Mouse (Mus musculus) kidney, adult 11 months (tissue): ENCODE measurements around the gene Sae1.
A peak's percentile ranks its signal among the peaks of the same experiment; 100 is the strongest.

Experiments
- DNase-seq: peaks from one replicate; pipeline ENCODE4 v3.0.0; 2022

Sae1 gene

DNA sequence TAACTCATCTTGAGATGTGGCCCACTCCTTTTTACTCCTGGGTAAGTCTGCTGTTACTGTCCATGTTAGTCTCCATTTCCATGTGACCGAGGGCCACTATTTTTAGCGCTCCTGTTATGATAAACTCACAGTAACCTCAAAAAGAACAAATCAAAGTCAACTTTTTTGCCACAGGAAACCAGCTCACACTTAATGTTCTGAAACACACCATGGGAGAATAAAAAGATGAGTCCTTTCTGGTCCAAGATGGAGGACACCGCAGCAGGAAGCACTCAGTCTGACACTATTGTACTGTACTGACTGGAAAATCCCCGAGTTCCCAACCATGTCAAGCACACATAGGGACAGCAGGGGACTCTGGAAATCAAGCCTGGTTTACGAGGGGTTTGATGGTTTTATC is 37.6 kb downstream of the Sae1 start:
- peak; percentile 14 for DNase-seq

DNA sequence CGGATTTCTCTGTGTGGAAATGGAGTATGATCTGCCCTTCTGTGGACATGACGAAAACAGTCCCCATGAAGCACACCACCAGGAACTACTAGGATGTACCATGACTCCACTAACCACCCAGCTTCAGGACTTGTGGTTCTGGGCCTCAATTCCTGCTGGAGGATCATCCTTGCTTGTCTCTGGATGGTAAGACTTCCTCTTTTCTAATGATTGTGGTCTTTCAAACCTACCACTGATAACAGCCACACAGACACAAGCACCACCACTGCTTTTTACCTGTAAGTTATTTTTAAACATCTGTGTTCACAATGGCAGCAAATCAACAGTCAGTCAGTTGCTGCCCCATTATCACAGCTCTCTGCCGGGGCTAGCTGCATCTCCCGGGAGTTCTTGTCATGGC is 42.3 kb downstream of the Sae1 start:
- DNase-seq = no peak

DNA sequence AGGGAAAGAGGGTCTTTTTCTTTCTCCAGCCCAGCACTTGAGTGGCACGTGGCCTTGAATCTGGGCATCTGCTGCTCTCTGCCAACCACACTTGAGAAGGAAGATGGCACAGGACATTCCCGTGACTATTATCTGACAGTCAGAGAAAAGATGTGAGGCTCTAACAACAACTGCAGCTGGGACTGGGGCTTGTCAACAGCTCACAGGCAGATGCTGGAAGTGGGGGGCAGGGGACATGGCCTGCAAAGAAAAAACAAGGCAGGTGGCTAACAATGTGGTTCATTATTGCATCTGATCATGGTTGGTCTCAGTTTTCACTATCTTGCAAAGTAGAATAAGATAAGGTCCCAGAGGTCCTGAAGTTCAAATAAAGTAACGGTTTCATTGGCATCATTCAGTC is 43.0 kb downstream of the Sae1 start:
- DNase-seq = no peak

DNA sequence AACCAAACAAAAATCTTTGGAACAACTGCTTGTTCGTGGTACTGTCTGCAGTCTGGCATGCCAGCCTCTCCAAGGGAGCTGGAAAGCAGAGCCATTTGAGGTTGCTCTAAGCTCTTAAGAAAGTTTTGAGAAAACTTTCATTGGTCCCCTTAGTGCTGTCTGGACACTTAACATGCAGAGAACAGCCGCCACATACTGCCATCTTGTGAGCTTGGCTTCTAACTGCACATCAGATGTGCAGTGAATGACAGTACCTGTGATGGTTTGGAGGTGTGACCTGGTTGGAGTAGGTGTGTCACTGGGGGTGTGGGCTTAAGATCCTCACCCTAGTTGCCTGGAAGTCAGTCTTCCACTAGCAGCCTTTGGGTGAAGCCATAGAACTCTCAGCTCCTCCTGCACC is 49.9 kb downstream of the Sae1 start:
- no peak for DNase-seq

DNA sequence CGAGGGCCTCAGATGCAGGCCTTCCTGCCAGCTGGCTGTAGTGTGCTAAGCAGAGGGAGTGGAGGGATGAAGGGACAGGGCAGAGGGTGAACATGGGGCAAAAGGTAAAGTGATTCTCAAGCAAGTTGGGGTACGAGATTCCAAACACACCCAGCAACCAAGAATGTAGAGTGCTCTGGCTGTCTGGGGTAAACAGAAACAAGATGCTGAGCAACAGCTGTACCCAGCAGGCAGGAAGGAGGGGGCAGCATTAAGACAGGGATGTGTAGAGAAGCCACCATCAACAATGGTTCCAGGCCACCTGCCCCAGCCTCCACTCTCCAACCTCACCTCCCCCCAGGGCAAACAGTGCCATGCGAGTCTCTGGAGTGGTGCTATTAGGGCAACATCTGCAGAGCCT is 58.5 kb downstream of the Sae1 start:
- no peak for DNase-seq

DNA sequence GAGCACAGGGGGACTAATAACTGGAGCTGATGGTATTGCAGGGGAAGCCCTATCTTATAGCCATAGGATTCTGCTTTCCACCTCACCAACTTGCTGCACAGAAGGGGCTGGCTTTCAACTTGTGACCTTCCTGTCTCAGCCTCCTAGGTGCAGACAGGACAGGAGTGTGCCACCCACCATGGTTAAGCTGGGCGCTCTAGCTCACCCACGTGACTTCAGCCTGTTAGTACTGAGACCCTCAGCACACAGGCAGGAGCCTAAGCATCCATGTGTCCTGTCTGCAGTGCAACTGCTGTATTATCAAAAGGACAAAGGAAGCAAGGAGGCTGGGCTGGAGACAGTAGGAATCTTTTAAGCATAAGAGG is 61.0 kb downstream of the Sae1 start:
- no peak for DNase-seq

DNA sequence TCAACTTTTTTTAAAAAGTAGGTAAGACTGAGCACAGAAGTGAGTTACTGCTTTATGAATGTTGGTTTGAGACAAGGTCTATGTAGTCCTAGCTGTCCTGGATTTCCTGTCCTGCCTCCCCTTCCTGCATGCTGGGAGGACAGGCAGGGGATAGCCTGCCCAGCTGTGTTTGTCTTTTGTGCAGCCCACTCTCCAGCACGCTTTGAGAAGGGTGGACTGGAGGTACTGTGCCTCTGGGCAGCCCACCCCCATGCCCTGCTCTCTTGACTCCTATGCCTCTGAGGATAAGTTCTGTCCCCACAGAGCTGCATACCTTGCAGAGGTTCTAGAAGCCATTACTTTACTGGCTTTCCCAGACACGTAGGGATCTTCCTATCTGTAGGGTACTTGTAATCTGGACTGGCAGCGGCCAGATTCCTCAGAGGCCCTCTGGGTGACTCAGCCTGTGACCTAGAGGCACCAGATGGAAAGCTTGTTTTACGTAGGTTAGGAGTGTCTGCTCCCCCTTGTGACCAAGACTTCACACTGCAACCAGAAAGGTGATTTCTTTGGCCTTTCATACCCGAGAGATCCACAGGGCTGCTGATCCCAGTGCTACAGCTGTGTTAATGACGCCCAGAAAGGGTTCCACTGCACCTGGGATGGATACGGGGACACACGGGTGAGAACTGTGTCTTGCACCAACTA is 61.5 kb downstream of the Sae1 start:
- DNase-seq = peak; percentile 69

DNA sequence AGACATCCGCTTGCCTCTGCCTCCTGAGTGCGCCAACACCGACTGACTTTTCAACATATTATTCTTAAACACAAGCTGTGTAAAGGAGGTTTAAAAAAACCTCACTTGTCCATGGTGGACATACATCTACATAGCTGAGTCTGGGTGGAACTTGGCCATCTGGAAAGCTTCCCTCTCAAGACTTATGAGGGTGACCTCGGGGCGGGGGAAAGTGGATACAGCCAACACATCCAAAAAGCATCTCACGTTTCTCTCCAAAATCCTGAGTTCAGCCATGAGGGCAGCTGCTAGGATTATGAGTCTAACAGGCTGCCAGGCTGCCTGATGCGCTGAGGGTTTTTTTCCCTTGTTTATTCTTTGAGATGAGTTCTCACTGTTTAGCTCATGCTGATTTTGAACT is 62.9 kb downstream of the Sae1 start:
- DNase-seq = no peak

DNA sequence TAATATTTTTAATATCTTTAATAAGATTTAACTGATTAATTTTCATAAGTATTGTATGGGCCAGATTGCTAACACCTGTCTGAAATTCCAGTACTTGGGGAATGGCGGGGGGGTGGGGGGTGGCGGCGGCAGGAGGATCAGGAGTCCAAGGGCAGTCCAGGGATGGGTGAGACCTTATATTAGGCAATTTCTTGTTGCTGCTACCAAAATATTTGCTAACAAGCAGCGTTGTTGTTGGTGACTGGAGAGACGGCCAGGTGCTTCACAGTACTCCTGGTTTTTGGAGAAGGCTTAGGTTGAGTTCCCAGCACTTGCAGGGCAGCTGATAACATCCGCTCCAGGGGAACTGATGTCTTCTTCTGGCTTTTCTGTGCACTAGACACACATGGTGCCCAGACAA is 67.1 kb downstream of the Sae1 start:
- no peak for DNase-seq

DNA sequence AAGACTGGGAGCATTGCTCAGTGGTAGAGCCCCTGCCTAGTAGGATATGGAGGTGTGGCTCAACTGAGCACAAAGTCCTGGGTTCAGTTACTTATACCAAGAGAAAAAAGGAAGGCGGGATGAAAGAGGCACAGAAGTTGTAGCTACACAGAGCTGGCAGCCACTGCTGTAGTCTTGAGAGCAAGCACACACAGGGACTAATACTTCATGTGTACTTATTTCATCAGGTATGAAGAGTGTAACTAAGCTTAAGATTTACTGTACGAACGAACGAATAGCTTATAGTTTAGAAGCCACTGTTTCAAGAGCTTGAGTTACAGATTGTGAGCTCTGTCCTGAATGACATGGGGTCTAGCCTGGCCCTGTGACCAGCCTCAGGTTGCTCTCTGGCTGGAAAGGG is 68.4 kb downstream of the Sae1 start:
- no peak for DNase-seq

DNA sequence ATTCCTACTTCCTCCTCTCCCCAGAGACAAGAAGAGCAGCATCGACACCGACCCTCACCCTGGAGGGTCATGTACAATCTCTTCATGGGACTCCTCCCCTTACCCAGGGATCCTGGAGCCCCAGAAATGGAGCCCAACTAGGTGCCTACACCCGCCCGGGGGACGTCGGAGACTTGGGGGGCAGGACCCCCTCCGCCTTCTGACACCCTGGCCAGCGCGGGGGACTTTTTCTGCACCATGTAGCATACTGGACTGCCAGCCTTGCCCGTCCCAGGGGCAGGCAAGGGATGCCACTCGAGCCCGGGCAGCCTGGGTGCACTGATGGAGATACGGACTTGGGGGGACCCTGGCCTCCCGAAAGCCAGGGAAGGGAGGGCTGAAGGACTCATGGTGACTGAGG is 70.5 kb downstream of the Sae1 start:
- no peak for DNase-seq

DNA sequence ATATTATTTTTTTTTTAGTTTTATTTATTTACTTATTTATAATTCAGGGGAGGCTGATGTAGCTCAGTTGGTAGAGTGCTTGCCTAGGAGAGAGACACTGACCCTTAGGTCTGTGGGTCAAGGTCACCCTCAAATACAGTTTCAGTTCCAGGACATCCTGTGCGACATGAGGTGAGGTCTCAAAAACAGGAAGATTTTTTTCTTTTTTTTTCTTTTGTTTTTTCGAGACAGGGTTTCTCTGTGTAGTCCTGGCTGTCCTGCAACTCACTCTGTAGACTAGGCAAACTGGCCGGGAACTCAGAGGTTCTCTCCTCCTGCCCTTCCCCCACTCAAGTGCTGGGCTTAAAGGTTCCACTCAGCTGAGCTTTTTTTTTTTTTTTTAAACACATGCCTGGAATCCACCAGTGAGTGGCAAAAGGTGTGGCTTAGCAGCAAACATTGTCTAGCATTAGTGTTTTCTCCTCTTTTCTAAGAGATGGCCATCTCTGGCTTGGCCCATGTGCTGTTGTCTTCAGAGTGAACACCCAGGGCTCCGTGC is 72.3 kb downstream of the Sae1 start:
- peak; percentile 45 for DNase-seq

DNA sequence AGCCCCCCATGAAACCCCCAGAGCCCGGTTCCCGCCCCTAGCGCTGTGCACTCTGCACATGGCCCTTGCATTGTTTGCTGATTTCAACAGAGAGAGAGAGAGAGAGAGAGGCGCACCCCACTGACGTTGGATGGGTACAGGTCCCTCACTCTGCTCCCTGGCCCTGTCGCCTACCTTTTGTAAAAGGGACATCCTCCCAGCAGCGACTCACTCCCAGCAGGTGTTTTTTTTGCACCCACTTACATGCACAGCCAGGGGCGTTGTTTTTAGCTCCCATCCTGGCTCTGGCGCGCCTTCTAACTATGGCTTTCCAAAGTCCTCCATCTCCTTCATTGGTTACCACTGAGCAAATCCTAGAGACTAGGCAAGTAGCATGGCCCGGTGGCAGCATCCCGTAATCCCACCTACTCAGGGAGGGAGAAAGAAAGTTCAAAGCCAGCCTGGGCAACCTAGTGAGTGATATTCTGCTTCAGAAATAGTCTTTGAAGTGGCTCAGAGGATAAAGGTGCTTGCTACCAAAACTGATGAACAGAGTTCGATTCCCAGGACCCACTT is 73.3 kb downstream of the Sae1 start:
- no peak for DNase-seq

DNA sequence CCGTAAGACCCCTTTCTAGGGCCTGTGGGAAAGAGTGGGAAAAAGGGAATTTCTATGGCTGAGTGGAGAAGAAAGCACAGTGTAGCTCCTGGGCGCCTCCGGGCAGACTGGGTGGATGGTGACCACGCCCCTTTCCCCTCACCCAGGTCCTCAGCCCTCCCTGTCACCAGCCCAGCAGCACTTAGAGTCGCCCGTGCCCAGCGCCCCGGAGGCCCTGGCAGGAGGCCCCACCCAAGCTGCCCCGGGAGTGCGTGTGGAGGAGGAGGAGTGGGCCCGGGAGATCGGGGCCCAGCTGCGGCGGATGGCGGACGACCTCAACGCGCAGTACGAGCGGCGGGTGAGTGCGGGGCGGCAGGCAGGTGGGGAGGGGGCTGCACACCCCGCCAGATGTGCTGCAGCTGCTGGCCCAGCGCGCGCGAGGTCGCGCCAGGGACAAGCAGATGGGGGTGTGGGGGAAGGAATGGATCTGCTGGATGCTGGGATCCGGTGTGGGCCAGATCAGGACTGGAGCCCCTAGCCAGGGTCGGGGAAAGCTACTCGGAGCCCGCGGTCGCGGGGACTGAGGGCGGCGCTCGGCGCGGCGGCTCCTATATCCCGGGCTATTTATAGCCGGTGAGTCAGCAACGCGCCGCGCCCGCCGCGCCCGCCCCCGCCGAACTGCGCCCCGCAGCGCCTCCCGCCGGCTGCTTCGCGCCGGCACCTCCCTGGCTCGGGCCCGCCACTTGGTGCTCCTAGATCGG is 74.0 kb downstream of the Sae1 start:
- peak; percentile 62 for DNase-seq

DNA sequence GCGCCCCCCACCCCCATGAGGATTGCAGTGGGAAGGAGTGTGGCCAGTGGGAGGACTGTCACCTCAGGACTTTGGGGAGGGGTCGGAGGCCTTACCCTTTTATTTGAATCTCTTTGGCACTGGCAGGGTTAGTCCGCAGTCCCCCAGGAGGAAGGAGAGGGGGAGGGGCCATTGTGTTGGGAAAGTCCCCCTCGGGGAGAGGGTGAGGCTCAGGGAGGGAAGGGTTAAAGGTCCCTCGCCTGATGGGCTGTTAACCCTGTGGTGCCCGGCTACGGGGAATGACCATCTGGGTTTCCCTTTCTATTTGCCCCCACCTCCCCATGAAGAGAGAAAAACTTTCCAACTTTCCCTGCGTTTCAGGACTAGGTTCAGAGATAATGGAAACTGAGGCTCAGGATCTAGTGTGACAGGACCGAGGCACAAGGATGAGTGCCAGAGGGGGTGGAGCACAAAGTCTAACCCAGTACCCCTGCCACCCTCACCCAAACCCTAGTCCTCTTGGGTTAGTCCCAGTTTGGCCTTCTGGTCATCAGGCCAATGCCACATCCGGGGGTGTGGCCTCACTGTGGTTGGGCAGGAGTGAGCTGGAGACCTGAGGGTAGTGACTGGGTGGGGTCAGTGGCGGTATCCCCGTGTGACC is 74.8 kb downstream of the Sae1 start:
- peak; percentile 67 for DNase-seq

DNA sequence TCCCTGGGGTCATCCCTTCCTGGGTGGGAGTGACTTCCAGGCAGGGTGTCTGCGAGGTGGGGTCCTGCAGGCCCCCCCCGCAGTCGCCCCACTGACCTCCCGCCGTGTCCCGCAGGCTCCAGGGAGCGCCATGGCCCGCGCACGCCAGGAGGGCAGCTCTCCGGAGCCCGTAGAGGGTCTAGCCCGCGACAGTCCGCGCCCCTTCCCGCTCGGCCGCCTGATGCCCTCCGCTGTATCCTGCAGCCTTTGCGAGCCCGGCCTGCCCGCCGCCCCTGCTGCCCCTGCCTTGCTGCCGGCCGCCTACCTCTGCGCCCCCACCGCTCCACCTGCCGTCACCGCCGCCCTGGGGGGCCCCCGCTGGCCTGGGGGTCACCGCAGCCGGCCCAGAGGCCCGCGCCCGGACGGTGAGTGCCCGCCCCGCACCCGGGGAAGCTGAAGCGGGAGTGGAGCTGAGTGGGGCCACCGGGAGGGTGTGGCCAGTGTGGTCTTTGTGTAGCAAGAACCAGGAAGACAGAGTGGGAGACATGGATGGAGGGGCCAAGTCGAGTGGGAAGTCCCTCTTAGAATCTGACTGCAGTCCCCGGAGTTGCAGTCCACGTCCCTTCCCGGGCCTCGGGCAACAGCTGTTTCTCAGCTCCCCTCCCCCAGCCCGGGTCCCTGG is 75.5 kb downstream of the Sae1 start:
- DNase-seq = no peak

DNA sequence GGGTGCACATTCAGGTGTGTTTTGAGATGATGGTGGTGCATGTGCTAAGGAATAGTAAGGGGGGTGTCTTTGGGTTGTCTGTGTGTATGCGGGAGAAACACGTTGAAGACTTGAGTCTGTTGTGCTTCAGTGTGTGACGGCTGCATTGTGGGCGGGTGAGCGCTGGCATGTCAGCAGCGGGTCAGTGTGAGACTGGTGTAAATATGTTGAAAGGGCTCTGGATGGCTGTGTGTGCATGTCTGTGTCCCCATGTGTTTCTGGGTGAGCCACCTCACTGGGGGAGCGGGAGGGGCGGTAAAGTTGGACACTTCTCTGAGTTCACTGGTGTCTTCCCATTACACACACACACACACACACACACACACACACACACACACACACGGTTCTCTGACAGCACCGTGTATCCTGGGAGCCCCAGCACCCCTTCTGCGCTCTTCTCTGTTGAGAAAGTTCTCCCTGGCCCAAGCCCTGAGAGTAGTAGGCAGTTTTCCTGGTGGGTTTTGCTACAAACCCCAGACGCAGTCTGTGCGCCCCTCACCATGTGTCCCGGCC is 76.1 kb downstream of the Sae1 start:
- peak; percentile 29 for DNase-seq

DNA sequence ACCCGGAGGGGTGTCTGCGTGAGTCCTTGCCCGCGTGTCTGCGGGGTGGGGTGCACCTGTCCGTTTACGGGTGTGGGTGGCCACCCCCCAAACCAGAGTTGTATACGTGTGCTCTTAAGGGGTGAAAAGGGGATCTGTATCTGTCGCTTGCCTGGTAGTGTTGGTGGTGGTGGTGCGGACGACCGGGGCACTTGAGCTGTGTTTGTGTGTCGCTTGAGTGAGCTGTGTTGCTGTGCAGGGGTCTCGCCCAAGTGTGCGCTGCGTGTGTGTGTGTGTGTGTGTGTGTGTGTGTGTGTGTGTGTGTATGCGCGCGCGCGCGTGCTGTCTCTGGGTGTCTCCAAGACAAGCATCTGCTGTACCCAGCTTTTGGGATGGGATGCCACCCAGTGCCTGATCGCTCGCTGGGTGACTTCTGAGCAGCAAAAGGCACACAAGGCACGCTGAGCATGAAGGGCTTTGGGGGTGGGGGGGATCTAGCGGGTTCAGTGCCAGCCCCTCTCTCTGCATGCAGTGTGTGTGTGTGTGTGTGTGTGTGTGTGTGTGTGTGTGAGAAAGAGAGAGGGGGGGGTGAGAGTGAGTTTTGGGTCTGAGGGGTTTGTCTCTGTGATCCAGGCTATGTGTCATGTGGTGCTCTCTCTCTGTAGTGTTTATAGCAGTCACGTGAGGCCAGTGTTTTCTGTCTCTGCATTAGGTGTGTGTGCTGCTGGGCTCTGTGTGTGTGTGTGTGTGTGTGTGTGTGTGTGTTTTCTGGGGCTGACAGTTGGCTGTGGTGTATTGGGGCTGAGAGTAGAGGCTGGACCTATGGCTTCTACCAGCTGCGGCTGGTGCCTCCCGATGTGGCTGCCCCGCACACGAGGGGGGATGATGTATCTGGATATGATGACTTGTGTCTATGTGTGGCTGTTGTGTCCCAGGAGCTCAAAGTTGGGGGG is 76.8 kb downstream of the Sae1 start:
- peak; percentile 15 for DNase-seq

DNA sequence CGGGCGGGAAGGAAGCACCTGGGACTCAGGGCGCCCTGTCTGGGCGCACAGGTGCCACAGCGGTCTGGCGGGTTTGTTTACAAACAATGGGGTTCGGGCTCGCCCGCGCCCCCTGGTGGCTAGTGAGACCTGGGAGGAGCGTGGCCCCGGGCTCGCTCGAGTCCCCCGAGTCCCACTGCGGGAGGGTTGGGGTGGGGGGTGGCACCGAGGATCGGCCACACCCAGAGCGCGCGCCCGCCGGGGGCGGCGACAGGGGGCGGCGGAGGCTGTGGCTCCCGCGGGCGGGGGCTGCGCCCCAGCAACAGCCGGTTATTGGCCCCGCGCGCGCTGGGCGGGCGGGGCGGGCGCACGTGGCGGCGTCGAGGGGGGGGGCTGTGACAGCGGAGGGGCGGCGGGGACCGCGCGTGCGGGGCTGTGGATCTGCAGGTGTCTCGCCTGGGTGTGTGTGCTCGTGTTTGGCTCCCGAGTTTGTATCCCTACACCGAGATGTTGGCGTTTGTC is 77.5 kb downstream of the Sae1 start:
- peak; percentile 67 for DNase-seq

DNA sequence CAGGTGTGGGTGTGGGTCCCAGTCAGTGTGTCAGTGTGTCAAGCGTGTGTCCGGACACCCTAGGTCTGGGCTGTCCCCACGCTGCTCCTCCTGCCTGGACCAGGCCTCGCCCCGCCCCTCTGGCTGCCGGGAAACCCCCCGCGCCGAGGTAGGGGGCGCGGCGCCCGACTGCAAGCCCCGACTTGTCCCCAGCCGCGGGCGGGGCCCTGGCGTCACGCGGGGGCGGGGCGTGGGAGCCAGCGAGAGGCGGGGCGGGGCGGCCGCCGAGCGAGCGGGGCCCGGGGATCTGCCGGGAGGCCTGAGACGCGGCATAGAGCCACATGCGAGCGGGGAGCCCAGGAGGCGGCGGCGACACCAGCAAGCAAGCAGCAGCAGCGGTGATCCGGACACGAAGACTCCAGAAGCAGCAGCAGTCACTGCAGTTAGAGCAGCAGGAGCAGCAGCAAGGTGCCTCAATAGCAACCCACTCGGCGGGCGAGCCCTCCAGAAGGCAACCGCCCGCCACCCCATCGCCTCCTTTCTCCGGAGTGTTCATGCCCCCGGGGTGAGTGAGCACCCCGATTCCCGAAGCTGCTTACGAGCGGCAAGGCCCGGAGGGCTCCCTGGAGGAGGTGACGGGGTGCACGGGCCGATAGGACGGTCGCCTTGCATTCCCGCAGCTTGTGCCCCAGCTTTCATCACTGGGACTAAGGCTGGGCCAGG is 78.1 kb downstream of the Sae1 start:
- DNase-seq = peak; percentile 83
